Mouse (Mus musculus) small intestine, adult 2 months (tissue): ENCODE results near the gene St6gal1. TPM values are rescaled to one million over a fixed set of nuclear protein-coding genes. Genes with fewer than 3 reads are reported as not detected.

Source experiments
- H3K27ac ChIP-seq: fragments of 200-500 bp; 2 replicates; pipeline ENCODE4 v1.5.1; 2012; ENCODE audit warnings: low read depth, low read length, control low read depth, inconsistent platforms; ENCODE audit not compliant: insufficient read depth
- H3K27me3 ChIP-seq: fragments of 200-500 bp; 2 replicates; pipeline ENCODE4 v1.6.1; 2012; ENCODE audit warnings: mild to moderate bottlenecking, moderate library complexity, low read length, inconsistent platforms; ENCODE audit not compliant: control insufficient read depth, insufficient read depth
- H3K36me3 ChIP-seq: fragments of 200-500 bp; 2 replicates; pipeline ENCODE4 v1.6.1; 2012; ENCODE audit warnings: mild to moderate bottlenecking, low read length, control low read depth, inconsistent platforms; ENCODE audit not compliant: control insufficient read depth, insufficient read depth
- H3K4me1 ChIP-seq: fragments of 200-500 bp; 2 replicates; pipeline ENCODE4 v1.6.1; 2012; ENCODE audit warnings: low read length, inconsistent platforms, mixed read lengths; ENCODE audit not compliant: control insufficient read depth, insufficient read depth, insufficient read length
- H3K4me3 ChIP-seq: fragments of 200-500 bp; 2 replicates; pipeline ENCODE4 v1.5.1; 2012; ENCODE audit warnings: low read depth, mild to moderate bottlenecking, control low read depth, inconsistent platforms, low read length, moderate library complexity
- CTCF ChIP-seq: fragments of 200-500 bp; IDR thresholded peaks from 2 replicates; pipeline ENCODE4 v1.5.1; 2012; ENCODE audit warnings: low read depth, mild to moderate bottlenecking, control low read depth, inconsistent platforms, low read length, moderate library complexity, mixed read lengths; ENCODE audit not compliant: insufficient replicate concordance, insufficient read length; ENCODE audit errors: extremely low read depth
- POLR2A ChIP-seq: fragments of 200-500 bp; IDR thresholded peaks from 2 replicates; pipeline ENCODE4 v1.6.1; 2012; ENCODE audit warnings: low read depth, mild to moderate bottlenecking, control low read depth, inconsistent platforms, low read length, moderate library complexity
- WGBS: fragments of 180-500 bp; shearing (Covaris S2); methylation state at CpG from one replicate; pipeline ENCODE4 v1.1.7; 2018; 5-methylcytosine and 5-hydroxymethylcytosine counted together
- polyA plus RNA-seq: library from polyadenylated mRNA; depleted of rRNA; stranded (reverse); fragments of >200 nt; gene quantifications from 2 replicates; pipeline ENCODE4 v1.2.3, GENCODE M21; 2012

Gene St6gal1
- polyA plus RNA-seq, 1 experiment, result 6.4 TPM

DNA sequence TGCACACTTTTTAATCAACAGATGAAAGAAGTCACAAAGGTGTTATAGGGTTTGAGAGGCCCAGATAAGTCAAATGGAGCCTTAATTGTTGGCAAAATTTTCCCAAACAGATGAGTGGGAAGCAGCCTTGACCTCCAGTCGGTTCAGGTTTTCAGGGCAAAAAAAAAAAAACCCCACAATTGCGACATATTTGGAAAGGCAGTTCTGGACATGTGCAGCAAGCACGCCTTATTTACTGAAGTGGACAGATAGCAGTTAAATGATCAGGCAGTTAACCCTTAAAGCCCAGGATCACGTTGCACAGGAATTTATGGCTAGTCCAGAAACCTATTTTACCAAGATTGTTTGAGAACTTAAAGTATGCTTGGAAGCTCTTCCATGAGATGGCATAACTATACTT is 112.8 kb downstream of the St6gal1 start:
- H3K4me3 ChIP-seq, result no peak overlapping the region
- H3K4me1 ChIP-seq, result peaks cover 5% of the 10 kb centered on the region; the same call in 1 of the 2 replicates
- TF ChIP-seq CTCF (no peak), POLR2A (no peak)
- no peaks in the 10 kb centered on the region for H3K27me3 ChIP-seq
- H3K36me3 ChIP-seq, result no peaks in the 10 kb centered on the region
- 32% methylated on average over 4 of the region's 4 CpGs for WGBS
- no peak overlapping the region for H3K27ac ChIP-seq

- 93% methylated on average over 2 of the region's 2 CpGs for WGBS
- H3K4me3 ChIP-seq, result no peak overlapping the region
- TF ChIP-seq CTCF, result no peak
- TF ChIP-seq POLR2A, result no peak
These were observed 116.7 kb downstream of the St6gal1 start for GRCm38 (mm10) chr16:23341254-23341653.

DNA sequence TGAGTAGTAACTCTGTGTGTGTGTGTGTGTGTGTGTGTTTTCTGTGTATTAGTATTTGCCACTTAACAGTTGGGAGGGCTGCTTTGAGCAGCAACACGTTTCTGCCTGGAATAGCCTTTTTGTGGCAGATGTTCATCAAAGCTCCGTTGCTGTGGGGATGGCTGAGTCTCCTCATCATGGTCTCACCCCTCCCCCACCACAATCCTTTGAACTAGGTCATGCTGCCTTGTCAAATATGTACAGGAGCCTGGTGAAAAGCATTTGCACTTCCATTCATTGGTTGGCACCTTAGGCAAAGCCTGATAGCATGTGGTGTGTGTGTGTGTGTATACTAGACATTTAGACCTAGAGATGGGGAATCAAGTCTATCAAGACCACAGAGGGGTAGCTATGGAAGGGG is 126.3 kb downstream of the St6gal1 start:
- TF ChIP-seq POLR2A, result no peak
- TF ChIP-seq CTCF, result no peak
- no peak overlapping the region for H3K27ac ChIP-seq
- 37% methylated on average over 2 of the region's 2 CpGs for WGBS
- H3K4me1 ChIP-seq, result 0 out of 2 replicates have a peak, but pooled peaks cover 2% of the 10 kb centered on the region
- H3K4me3 ChIP-seq, result no peak overlapping the region
- H3K36me3 ChIP-seq, result no peaks in the 10 kb centered on the region
- no peaks in the 10 kb centered on the region for H3K27me3 ChIP-seq

More at GRCm38 (mm10) chr16:23341254-23341653, 116.7 kb downstream of the St6gal1 start:
- Histone ChIP-seq H3K27me3 (no peaks in the 10 kb centered on the region), H3K36me3 (no peaks in the 10 kb centered on the region), H3K4me1 (0 out of 2 replicates have a peak, but pooled peaks cover under 1% of the 10 kb centered on the region), H3K27ac (no peak overlapping the region)

DNA sequence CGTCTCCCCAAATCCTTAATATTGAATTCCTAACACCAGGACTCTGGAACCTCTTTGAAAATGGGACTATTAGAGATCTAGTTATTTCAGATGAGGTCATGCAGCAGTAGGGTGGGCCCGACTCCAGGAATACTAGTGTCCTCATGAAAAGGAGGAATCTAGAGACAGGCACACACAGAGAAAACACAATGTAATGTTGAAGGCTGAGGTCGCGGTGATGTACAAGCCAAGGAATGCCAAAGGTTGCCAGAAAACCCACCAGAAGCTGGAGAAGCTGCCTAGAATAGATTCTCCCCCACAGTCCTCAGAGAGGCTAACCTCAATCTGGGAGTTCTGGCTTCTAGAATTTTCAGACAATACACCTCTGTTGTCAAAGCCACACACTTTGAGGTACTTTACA is 136.5 kb downstream of the St6gal1 start:
- TF ChIP-seq POLR2A (no peak), CTCF (no peak)
- no peaks in the 10 kb centered on the region; the same call in 1 of the 2 replicates for H3K36me3 ChIP-seq
- WGBS, result 83% methylated on average over 4 of the region's 4 CpGs
- no peaks in the 10 kb centered on the region for H3K27me3 ChIP-seq
- no peaks in the 10 kb centered on the region for H3K4me1 ChIP-seq
- H3K27ac ChIP-seq, result no peak overlapping the region
- no peak overlapping the region for H3K4me3 ChIP-seq

DNA sequence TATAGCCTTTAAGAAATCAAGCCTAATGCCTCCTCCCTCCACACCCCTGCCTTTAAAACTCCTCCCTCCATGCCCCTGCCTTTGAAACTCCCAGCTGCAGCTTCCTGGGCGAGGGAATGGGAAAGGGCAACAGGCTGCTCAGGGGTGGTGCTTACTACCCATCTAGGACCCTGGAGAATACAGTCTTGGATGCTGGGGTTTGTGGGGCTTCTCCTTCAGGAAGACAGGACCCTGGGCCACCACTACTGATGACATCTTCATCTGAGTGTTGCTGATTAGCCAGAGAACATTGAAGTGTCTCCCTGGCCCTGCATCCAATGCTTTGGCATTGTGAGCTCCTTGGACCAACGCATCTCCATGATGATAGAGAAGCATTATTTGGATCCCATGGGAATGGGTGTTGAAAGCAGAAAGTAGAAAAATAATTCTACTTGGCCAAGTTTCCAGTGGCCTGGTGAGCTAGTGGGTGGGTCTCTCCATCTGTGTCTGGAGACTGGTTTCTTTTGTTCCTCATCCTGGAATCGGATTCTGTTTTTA is 137.0 kb downstream of the St6gal1 start:
- no peak for TF ChIP-seq CTCF
- no peak for TF ChIP-seq POLR2A
- Histone ChIP-seq H3K4me1 (no peaks in the 10 kb centered on the region), H3K27me3 (no peaks in the 10 kb centered on the region), H3K36me3 (no peaks in the 10 kb centered on the region; the same call in 1 of the 2 replicates), H3K27ac (no peak overlapping the region), H3K4me3 (no peak overlapping the region)
- WGBS, result 82% methylated on average over 3 of the region's 3 CpGs

GRCm38 (mm10) chr16:23364328-23364990 is 139.9 kb downstream of the St6gal1 start:
- no peaks in the 10 kb centered on the region for H3K36me3 ChIP-seq
- H3K4me1 ChIP-seq, result no peaks in the 10 kb centered on the region
- no peak overlapping the region for H3K4me3 ChIP-seq
- no peak overlapping the region for H3K27ac ChIP-seq
- H3K27me3 ChIP-seq, result no peaks in the 10 kb centered on the region
- 71% methylated on average over 2 of the region's 2 CpGs for WGBS
- TF ChIP-seq CTCF, result no peak
- TF ChIP-seq POLR2A, result no peak

- TF ChIP-seq CTCF, result no peak
- TF ChIP-seq POLR2A, result no peak
- H3K36me3 ChIP-seq, result no peaks in the 10 kb centered on the region
- H3K4me3 ChIP-seq, result no peak overlapping the region
- H3K4me1 ChIP-seq, result no peaks in the 10 kb centered on the region
- H3K27ac ChIP-seq, result no peak overlapping the region
- WGBS, result 42% methylated on average over 3 of the region's 3 CpGs
- no peaks in the 10 kb centered on the region for H3K27me3 ChIP-seq
These were observed 144.6 kb downstream of the St6gal1 start for GRCm38 (mm10) chr16:23369124-23369523.
